Mouse (Mus musculus) heart, embryonic 10.5 days (tissue): ENCODE data around the gene 1810062G17Rik. TPM values are rescaled to one million over a fixed set of nuclear protein-coding genes. Genes with fewer than 3 reads are reported as not detected.

Experiments
- DNase-seq: peaks from one replicate; pipeline ENCODE4 v3.0.0-alpha.2; 2017; ENCODE audit warnings: low spot score
- H3K27ac ChIP-seq: fragments of 300-500 bp; sonication (generic); 2 replicates; pipeline ENCODE4 v1.5.1; 2016; ENCODE audit warnings: mild to moderate bottlenecking
- H3K27me3 ChIP-seq: fragments of 300-500 bp; sonication (generic); 2 replicates; pipeline ENCODE4 v1.6.1; 2016; ENCODE audit warnings: mild to moderate bottlenecking; ENCODE audit not compliant: poor library complexity, insufficient read depth, severe bottlenecking
- H3K36me3 ChIP-seq: fragments of 300-500 bp; sonication (generic); 2 replicates; pipeline ENCODE4 v1.6.1; 2016; ENCODE audit warnings: mild to moderate bottlenecking, moderate library complexity
- H3K4me1 ChIP-seq: fragments of 300-500 bp; sonication (generic); 2 replicates; pipeline ENCODE4 v1.6.1; 2016; ENCODE audit warnings: mild to moderate bottlenecking
- H3K4me3 ChIP-seq: fragments of 300-500 bp; sonication (generic); 2 replicates; pipeline ENCODE4 v1.5.1; 2016; ENCODE audit warnings: mild to moderate bottlenecking, moderate library complexity
- H3K9me3 ChIP-seq: fragments of 300-500 bp; sonication (generic); 2 replicates; pipeline ENCODE4 v1.6.1; 2016; ENCODE audit warnings: mild to moderate bottlenecking, moderate library complexity
- WGBS: fragments of 180-500 bp; shearing (Covaris S2); methylation state at CpG from one replicate; pipeline ENCODE4 v1.1.7; 2016; 5-methylcytosine and 5-hydroxymethylcytosine counted together
- polyA plus RNA-seq: library from polyadenylated mRNA; unstranded; fragments of >200 nt; fragmentation: Nextera tagmentation; extraction: Ambion mirVana; gene quantifications from 2 replicates; pipeline ENCODE4 v1.2.1, GENCODE M21; 2016

Gene 1810062G17Rik
- polyA plus RNA-seq, 1 experiment from 2014 or later: 0.93 TPM

GRCm38 (mm10) chr3:36461819-36462218, 13.9 kb upstream of the 1810062G17Rik start:
- no peak for DNase-seq
- Histone ChIP-seq H3K4me1 (peaks cover 19% of the 10 kb centered on the region), H3K27me3 (no peaks in the 10 kb centered on the region), H3K36me3 (peaks cover 65% of the 10 kb centered on the region), H3K27ac (no peak overlapping the region), H3K9me3 (no peaks in the 10 kb centered on the region), H3K4me3 (no peak overlapping the region)
- WGBS: 86% methylated on average over 5 of the region's 5 CpGs

DNA sequence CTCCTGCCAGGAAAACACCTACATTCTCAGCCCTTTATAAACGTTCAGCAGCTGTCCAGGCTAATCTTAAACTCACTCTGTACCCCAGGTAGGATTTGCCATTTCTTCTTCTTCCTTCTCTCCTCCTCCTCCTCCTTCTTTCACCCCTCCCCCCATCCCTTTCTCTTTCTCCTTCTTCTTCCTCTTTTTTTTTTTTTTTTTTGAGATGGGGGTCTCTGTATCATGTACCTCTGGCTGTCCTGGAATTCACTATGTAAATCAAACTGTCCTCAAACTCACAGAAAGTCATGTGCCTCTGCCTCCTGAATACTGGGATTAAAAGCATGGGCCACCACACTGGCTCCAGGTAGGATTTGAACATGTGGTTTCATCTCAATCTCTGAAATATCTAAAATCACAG, 13.4 kb upstream of the 1810062G17Rik start:
- Histone ChIP-seq H3K27me3 (no peaks in the 10 kb centered on the region), H3K9me3 (no peaks in the 10 kb centered on the region), H3K36me3 (peaks cover 59% of the 10 kb centered on the region), H3K4me3 (no peak overlapping the region), H3K27ac (no peak overlapping the region), H3K4me1 (peaks cover 23% of the 10 kb centered on the region)
- no peak for DNase-seq
- WGBS: 46% methylated on average over 1 of the region's 1 CpGs

DNA sequence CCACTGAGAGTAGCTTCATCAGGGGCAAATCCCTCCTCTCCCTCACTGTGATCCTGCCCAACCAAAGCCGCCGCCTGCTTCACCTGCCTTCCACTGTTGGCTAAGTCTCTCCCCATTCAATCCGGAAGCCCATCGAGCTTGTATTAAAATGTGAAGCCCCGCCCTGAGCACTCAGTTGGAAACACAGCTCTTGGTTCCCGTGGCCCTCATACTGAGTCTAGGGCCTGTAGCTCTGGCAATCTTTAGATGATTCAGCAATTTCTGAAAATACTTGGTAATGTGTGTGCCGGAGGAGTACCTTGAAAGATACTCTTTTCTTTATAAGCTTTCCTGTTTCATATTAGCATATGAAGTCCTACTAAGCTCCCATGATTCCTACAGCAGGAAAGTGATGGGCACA, 10.2 kb upstream of the 1810062G17Rik start:
- Histone ChIP-seq H3K27ac (no peak overlapping the region), H3K4me1 (peaks cover 32% of the 10 kb centered on the region), H3K27me3 (no peaks in the 10 kb centered on the region), H3K36me3 (peaks cover 30% of the 10 kb centered on the region), H3K9me3 (no peaks in the 10 kb centered on the region), H3K4me3 (no peak overlapping the region)
- no peak for DNase-seq
- 62% methylated on average over 7 of the region's 7 CpGs for WGBS

GRCm38 (mm10) chr3:36467632-36468031, 8.1 kb upstream of the 1810062G17Rik start:
- Histone ChIP-seq H3K36me3 (peaks cover 13% of the 10 kb centered on the region; the same call in 1 of the 2 replicates), H3K27ac (no peak overlapping the region), H3K4me1 (peaks cover 37% of the 10 kb centered on the region), H3K9me3 (no peaks in the 10 kb centered on the region), H3K4me3 (no peak overlapping the region), H3K27me3 (no peaks in the 10 kb centered on the region)
- DNase-seq: no peak
- WGBS: 71% methylated on average over 7 of the region's 7 CpGs

GRCm38 (mm10) chr3:36468871-36469270, 6.9 kb upstream of the 1810062G17Rik start:
- no peak for DNase-seq
- no peak overlapping the region for H3K4me3 ChIP-seq
- no peak overlapping the region for H3K27ac ChIP-seq
- H3K36me3 ChIP-seq: peaks cover 10% of the 10 kb centered on the region; the same call in 1 of the 2 replicates
- H3K4me1 ChIP-seq: peaks cover 37% of the 10 kb centered on the region
- WGBS: 60% methylated on average over 2 of the region's 2 CpGs
- no peaks in the 10 kb centered on the region for H3K9me3 ChIP-seq
- H3K27me3 ChIP-seq: no peaks in the 10 kb centered on the region

DNA sequence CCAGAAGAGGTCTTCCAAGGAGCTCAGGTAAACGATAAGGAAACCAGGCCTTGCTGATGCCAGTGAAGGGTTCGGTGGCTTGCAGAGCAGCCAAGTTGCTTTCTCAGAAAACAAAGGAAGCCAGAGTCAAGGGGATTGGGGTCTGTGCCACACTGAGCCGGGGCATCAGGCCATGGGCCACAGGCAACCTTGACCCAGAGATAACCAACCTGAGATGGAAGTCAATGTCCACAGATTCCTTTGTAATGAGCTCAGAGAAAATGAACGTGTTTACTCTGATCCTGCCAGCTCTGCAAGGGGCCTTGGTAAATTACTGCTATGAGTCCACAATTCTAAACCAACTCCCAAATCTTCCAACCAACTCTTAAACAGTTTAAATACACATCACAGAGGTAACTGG, 3.9 kb upstream of the 1810062G17Rik start:
- Histone ChIP-seq H3K9me3 (no peaks in the 10 kb centered on the region), H3K27me3 (no peaks in the 10 kb centered on the region), H3K36me3 (0 out of 2 replicates have a peak, but pooled peaks cover 3% of the 10 kb centered on the region), H3K27ac (no peak overlapping the region), H3K4me3 (no peak overlapping the region), H3K4me1 (peaks cover 21% of the 10 kb centered on the region)
- 60% methylated on average over 4 of the region's 4 CpGs for WGBS
- DNase-seq: no peak

- Histone ChIP-seq H3K36me3 (0 out of 2 replicates have a peak, but pooled peaks cover 3% of the 10 kb centered on the region), H3K4me1 (peaks cover 23% of the 10 kb centered on the region), H3K4me3 (no peak overlapping the region), H3K27ac (no peak overlapping the region), H3K27me3 (no peaks in the 10 kb centered on the region), H3K9me3 (no peaks in the 10 kb centered on the region)
- WGBS: 96% methylated on average over 5 of the region's 5 CpGs
- DNase-seq: no peak
Measured at GRCm38 (mm10) chr3:36473222-36473621, 2.5 kb upstream of the 1810062G17Rik start.

DNA sequence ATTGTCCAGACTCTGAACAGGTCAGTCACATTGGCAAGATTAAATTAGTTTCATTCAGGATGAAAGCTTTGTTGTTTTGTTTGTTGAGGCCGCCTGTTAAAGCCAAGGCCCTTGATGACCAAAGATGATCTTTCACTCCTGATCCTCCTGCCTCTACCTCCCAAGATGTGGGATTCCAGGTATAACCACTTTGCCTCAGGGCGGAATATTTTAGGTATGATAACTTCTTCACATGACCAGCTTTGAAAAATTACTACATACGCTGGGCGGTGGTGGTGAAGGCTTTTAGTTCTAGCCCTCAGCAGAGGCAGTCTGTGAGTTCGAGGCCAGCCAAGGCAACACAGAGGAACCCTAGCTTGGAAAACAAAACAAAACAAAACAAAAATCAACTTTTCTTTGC, 1.3 kb upstream of the 1810062G17Rik start:
- WGBS: 77% methylated on average over 5 of the region's 5 CpGs
- no peaks in the 10 kb centered on the region for H3K27me3 ChIP-seq
- DNase-seq: no peak
- H3K36me3 ChIP-seq: 0 out of 2 replicates have a peak, but pooled peaks cover 3% of the 10 kb centered on the region
- H3K4me1 ChIP-seq: peaks cover 23% of the 10 kb centered on the region
- H3K4me3 ChIP-seq: peak overlapping the region; percentile 83
- no peaks in the 10 kb centered on the region for H3K9me3 ChIP-seq
- peak overlapping the region; percentile 36; the same call in 1 of the 2 replicates for H3K27ac ChIP-seq

- Histone ChIP-seq H3K4me1 (peaks cover 18% of the 10 kb centered on the region), H3K36me3 (0 out of 2 replicates have a peak, but pooled peaks cover 3% of the 10 kb centered on the region), H3K27me3 (no peaks in the 10 kb centered on the region), H3K4me3 (peak overlapping the region; percentile 83), H3K9me3 (no peaks in the 10 kb centered on the region), H3K27ac (peak overlapping the region; percentile 92)
- DNase-seq: no peak
- WGBS: 1% methylated on average over 24 of the region's 24 CpGs
Measured at GRCm38 (mm10) chr3:36474938-36475483, 726 bp upstream of the 1810062G17Rik start.

- WGBS: 23% methylated on average over 20 of the region's 20 CpGs
- peak overlapping the region; percentile 92 for H3K27ac ChIP-seq
- no peak for DNase-seq
- H3K4me1 ChIP-seq: peaks cover 23% of the 10 kb centered on the region
- no peaks in the 10 kb centered on the region for H3K27me3 ChIP-seq
- H3K9me3 ChIP-seq: no peaks in the 10 kb centered on the region
- H3K4me3 ChIP-seq: peak overlapping the region; percentile 83
- 0 out of 2 replicates have a peak, but pooled peaks cover 3% of the 10 kb centered on the region for H3K36me3 ChIP-seq
Measured at GRCm38 (mm10) chr3:36476261-36477155, 771 bp downstream of the 1810062G17Rik start.

DNA sequence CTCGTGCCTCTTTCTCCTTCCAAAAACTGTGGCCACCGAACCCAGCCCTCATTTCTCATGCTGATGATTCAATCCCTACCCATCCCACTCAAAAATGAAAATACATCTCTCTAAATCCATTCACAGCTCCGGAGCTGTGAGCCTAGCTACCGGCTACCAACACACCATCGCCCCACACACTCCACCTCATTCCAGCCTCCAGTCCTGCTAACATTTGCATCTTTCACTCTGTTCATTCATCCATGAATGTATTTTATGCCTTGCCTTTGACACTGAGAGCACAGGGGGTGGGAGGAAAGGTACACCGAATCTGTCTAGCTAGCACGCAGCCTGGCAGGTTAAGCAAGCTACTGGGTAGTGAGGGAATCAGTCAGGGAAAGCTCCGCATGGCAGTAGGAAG, 3.0 kb downstream of the 1810062G17Rik start:
- Histone ChIP-seq H3K4me1 (peaks cover 40% of the 10 kb centered on the region), H3K9me3 (no peaks in the 10 kb centered on the region), H3K27ac (no peak overlapping the region), H3K4me3 (no peak overlapping the region), H3K27me3 (no peaks in the 10 kb centered on the region), H3K36me3 (no peaks in the 10 kb centered on the region)
- no peak for DNase-seq
- WGBS: 88% methylated on average over 8 of the region's 8 CpGs

- no peaks in the 10 kb centered on the region for H3K9me3 ChIP-seq
- 77% methylated on average over 2 of the region's 2 CpGs for WGBS
- no peak for DNase-seq
- H3K27me3 ChIP-seq: no peaks in the 10 kb centered on the region
- no peaks in the 10 kb centered on the region for H3K36me3 ChIP-seq
- peak overlapping the region; percentile 92; the same call in 1 of the 2 replicates for H3K27ac ChIP-seq
- no peak overlapping the region for H3K4me3 ChIP-seq
- H3K4me1 ChIP-seq: peaks cover 40% of the 10 kb centered on the region
Measured at GRCm38 (mm10) chr3:36480486-36480885, 4.7 kb downstream of the 1810062G17Rik start.

GRCm38 (mm10) chr3:36481776-36482193, 6.0 kb downstream of the 1810062G17Rik start:
- peak overlapping the region; percentile 39 for H3K4me3 ChIP-seq
- H3K27ac ChIP-seq: peak overlapping the region; percentile 92
- no peaks in the 10 kb centered on the region for H3K9me3 ChIP-seq
- H3K27me3 ChIP-seq: no peaks in the 10 kb centered on the region
- DNase-seq: peak; percentile 84
- 4% methylated on average over 11 of the region's 11 CpGs for WGBS
- peaks cover 37% of the 10 kb centered on the region for H3K4me1 ChIP-seq
- no peaks in the 10 kb centered on the region for H3K36me3 ChIP-seq
